In genomic region chr12:3253591-3253990, GRCm38 (mm10) we compare ENCODE assay signal across 13 mouse cellular contexts. TPM values are rescaled to one million over a fixed set of nuclear protein-coding genes. Genes with fewer than 3 reads are reported as not detected.
DNase-seq lines count a peak whose midpoint lies in the region; ATAC-seq and TF ChIP-seq lines count a peak whose summit lies in the region.
"Had no signal": no experiment of that assay in that cellular context is flagged by ENCODE, and none has a peak within 500 bp of the region (broad histone marks: within the 10 kb centered on the region; RNA-seq: fewer than 3 reads in every experiment).

No protein-coding gene starts in this region.

- H3K4me2 ChIP-seq in hindbrain, embryonic 11.5 days (replicated peaks; ENCODE audit: low read depth, low read length) = no peak overlapping the region
- H3K4me2 ChIP-seq: limb, embryonic 12.5 days had no signal

- H3K27me3 ChIP-seq in hindbrain, embryonic 11.5 days (ENCODE audit: control insufficient read depth, insufficient read depth, low read length) = no peaks in the 10 kb centered on the region
- H3K27me3 ChIP-seq: limb, embryonic 12.5 days had no signal

- no peak for ATAC-seq in hindbrain, embryonic 11.5 days (ENCODE audit: low FRiP score)
- ATAC-seq: forebrain, embryonic 14.5 days had no signal

- H3K4me3 ChIP-seq in gastrocnemius, adult 2 months = no peak overlapping the region
- no peak overlapping the region for H3K4me3 ChIP-seq in hindbrain, embryonic 11.5 days (ENCODE audit: low read depth, low read length)
- H3K4me3 ChIP-seq: limb, embryonic 12.5 days; midbrain, embryonic 10.5 days had no signal

- no peak for DNase-seq in gastrocnemius, adult 2 months
- no peak for DNase-seq in gastrocnemius, adult 8-10 months (ENCODE audit: low spot score in 2 of 2)
- DNase-seq in lung, postnatal 36 days = peak; percentile 31
- DNase-seq in lung, adult 18-20 months = no peak
- peak; percentile 58 for DNase-seq in ZHBTc4 (ENCODE audit: low read depth, low spot score)
- DNase-seq in retina, embryonic 14.5 days (ENCODE audit: low spot score) = peak; percentile 7
- DNase-seq in cerebellum, adult 8-10 months = no peak
- DNase-seq in hindbrain, embryonic 11.5 days (ENCODE audit: low spot score) = no peak
- DNase-seq: adrenal gland, adult 8-10 months; heart, adult 18-20 months had no signal

- no peak overlapping the region for H3K9ac ChIP-seq in hindbrain, embryonic 11.5 days (ENCODE audit: low read depth, low read length)
- H3K9ac ChIP-seq: limb, embryonic 12.5 days had no signal

- no peaks in the 10 kb centered on the region for H3K4me1 ChIP-seq in hindbrain, embryonic 11.5 days (replicated peaks; ENCODE audit: control insufficient read depth, insufficient read depth, low read length)
- H3K4me1 ChIP-seq: limb, embryonic 12.5 days; midbrain, embryonic 10.5 days had no signal

- peak; percentile 54 for TF ChIP-seq CTCF in gastrocnemius, adult 2 months (IDR thresholded peaks at IDR 0.05)

- no peaks in the 10 kb centered on the region for H3K36me3 ChIP-seq in hindbrain, embryonic 11.5 days (ENCODE audit: control insufficient read depth, insufficient read depth, low read length)

- no peak overlapping the region for H3K27ac ChIP-seq in gastrocnemius, adult 2 months
- H3K27ac ChIP-seq in hindbrain, embryonic 11.5 days (ENCODE audit: low read depth, low read length) = no peak overlapping the region
- H3K27ac ChIP-seq: limb, embryonic 12.5 days; midbrain, embryonic 10.5 days had no signal

- no peaks in the 10 kb centered on the region for H3K9me3 ChIP-seq in hindbrain, embryonic 11.5 days (ENCODE audit: control insufficient read depth, low read length)
- H3K9me3 ChIP-seq: limb, embryonic 12.5 days; midbrain, embryonic 10.5 days had no signal

- intact Hi-C loops in gastrocnemius, adult 2 months (cut with DNase I) = loop anchor here (5.0 kb wide), 2 partner anchors 54 to 104 kb away; partner anchors contain the start of gene Rab10

RNA-seq across cellular contexts. Expression of gene Rab10, which starts 56.2 kb away (rescaled TPM):
- total RNA-seq in gastrocnemius, adult 2 months (2021) = 100 to 1,000 TPM; 272 to 301 TPM
- total RNA-seq in gastrocnemius, adult 8-10 months (2022) = 100 to 1,000 TPM; 283 to 320 (median 303) TPM
- 120 and 127 TPM in 2 replicates for polyA plus RNA-seq in hindbrain, embryonic 11.5 days (2014; fragmentation: Nextera tagmentation; extraction: Ambion mirVana)

Comparison
In these comparisons a context has a peak if more than half of its experiments do, and no peak if none do; other contexts are left out.
1. DNase-seq: peak in lung, postnatal 36 days (single experiment), ZHBTc4 (single experiment) and retina, embryonic 14.5 days (single experiment); none in gastrocnemius, adult 2 months (single experiment), gastrocnemius, adult 8-10 months (0 of 2), lung, adult 18-20 months (0 of 2), cerebellum, adult 8-10 months (single experiment) and hindbrain, embryonic 11.5 days (single experiment).